Mouse (Mus musculus) kidney, adult 2 months (tissue): Measurements from ENCODE around the gene Tcf12.

Source experiments
- CTCF ChIP-seq: fragments of 200-500 bp; conservative IDR thresholded peaks from 2 replicates; pipeline ENCODE4 v1.5.1; 2011; ENCODE audit warnings: low read depth, mild to moderate bottlenecking, control low read depth, low read length, moderate library complexity, mixed read lengths; ENCODE audit not compliant: insufficient read depth, insufficient read length
- POLR2A ChIP-seq: fragments of 200-500 bp; IDR thresholded peaks from one replicate; pipeline ENCODE4 v1.6.1; 2011; ENCODE audit warnings: low read depth, low read length, control low read depth

DNA sequence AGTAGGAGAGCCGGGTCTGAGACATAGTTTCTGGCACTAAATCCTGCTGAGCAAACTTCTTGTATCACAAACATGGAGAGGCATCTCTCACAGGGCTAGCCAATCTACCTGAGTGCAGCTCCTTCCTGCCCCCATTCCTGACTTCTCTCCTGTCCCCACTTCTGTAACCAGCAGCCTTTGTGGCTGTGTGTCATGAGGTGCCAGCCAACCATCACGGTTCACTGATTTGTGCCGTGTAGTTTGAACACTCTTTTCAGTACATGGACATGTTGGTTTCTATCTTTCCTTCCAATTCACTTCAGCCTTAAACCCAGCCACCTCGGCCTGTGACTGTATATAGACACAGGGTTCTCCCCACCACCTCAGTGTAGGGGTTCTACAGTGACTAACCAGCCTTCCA is 280.7 kb downstream of the Tcf12 start:
- no peak for TF ChIP-seq POLR2A
- TF ChIP-seq CTCF = no peak
